Mouse (Mus musculus) erythroblast, embryonic 14.5 days (primary cell): Measurements from ENCODE around the gene Ankrd31.

Experiments
- GATA1 ChIP-seq: IDR thresholded peaks from 2 replicates; pipeline ENCODE4 v1.6.1; 2012; ENCODE audit warnings: low read length, inconsistent platforms, mixed read lengths
- TAL1 ChIP-seq: IDR thresholded peaks from 3 replicates; pipeline ENCODE4 v1.6.1; 2012; ENCODE audit warnings: low read length, inconsistent platforms, mixed read lengths

- TF ChIP-seq GATA1 (no peak; the same call in 1 of the 2 replicates), TAL1 (no peak)
Observed at GRCm38 (mm10) chr13:96853256-96853655, 105.2 kb downstream of the Ankrd31 start.
